Mouse (Mus musculus) spleen, postnatal 10 days (tissue): ENCODE results near the gene Bdnf.
A peak's percentile ranks its signal among the peaks of the same experiment; 100 is the strongest.

Experiments
- DNase-seq, 2 experiments: peaks; one replicate each; pipeline ENCODE4 v3.0.0; 2021 to 2022; ENCODE audit warnings: low spot score in 2 of 2

Bdnf gene

DNA sequence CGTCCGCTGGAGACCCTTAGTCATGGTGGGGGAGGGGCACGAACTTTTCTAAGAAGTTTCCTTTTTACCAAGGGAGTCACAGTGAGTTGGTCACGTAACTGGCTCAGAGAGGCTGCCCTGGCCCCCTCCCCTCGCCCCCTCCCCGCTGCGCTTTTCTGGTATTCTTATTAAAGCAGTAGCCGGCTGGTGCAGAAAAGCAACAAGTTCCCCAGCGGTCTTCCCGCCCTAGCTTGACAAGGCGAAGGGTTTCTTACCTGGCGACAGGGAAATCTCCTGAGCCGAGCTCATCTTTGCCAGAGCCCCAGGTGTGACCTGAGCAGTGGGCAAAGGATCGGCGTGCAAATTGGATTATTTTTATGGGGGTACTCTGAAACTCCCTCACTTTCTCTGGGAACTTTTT lies at the start of gene Bdnf:
Bdnf (plus strand) TSS at position 169 of the 400 bp plus-strand sequence.
- DNase-seq, result no peak

DNA sequence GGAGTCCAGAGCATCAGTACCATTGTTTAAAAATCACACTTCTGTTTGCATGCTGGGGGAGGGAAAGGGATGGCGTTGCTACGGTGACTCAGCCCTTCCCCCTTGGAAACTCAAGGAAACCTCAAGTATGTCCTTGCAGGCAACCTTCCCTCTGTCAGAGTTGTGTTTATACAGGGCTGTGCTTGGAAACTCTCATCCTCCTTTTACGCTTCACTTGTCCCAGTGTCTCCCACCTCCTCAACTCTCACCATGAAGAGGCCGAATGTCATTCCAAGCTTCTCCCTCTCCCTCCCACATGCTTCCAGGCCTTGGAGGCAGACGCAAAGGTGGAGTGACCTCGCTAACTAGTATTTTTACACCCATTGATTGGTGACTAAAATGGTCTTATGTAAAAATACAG lies 47.6 kb upstream of the Bdnf start:
- DNase-seq, result no peak

DNA sequence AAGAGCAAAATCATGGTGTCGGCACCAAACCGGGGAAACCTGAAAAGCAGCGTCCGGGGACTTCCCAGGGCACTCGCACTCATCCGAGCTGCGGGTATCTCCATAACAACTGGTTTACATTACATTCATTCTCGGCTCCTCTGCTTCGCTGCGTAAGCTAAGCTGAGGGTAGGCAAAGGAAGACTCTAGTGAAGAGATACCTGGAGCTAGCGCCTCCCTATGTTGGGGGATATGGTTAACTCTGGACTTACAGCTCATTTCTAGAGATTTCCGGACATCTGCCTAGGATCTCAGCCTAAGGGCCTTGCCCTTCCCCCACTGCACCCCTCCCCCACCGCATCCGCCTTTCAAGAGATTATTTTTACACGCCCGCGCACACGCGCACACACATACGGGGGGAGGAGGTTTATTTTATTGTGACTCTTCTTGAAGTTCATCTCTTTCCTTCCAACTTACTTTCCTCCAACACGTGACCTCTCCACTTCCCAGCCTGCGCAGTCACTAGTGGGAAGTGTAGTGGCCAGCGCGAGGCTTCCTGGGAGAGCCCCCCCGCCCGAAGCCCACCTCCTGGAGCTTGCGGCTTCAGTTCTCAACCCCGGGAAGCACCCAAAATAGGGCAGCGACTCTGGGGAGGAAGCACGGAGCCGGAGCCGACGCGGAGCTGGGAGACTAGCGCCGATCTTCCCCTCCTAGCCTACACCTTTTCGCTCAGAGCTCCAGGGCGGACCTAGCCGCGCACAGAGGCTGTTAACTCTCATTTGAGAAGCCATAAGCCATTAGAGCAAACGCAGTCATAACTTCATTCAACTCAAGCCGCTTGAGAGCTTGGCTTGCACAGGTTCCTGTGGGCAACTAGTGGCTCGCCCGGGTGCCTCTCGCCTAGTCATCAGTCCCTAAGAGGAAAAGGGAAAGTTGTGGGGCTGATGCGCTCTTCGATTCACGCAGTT lies 718 bp upstream of the Bdnf start:
- no peak for DNase-seq

DNA sequence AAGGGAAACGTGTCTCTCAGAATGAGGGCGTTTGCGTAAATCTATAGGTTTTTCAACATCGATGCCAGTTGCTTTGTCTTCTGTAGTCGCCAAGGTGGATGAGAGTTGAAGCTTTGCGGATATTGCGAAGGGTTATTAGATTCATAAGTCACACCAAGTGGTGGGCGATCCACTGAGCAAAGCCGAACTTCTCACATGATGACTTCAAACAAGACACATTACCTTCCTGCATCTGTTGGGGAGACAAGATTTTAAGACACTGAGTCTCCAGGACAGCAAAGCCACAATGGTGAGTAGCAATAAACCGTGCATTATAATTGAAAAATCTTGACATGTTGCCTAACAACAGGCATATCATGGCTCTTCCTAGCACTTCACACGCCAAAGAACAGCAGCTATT lies 551 bp downstream of the Bdnf start:
- DNase-seq, result no peak

DNA sequence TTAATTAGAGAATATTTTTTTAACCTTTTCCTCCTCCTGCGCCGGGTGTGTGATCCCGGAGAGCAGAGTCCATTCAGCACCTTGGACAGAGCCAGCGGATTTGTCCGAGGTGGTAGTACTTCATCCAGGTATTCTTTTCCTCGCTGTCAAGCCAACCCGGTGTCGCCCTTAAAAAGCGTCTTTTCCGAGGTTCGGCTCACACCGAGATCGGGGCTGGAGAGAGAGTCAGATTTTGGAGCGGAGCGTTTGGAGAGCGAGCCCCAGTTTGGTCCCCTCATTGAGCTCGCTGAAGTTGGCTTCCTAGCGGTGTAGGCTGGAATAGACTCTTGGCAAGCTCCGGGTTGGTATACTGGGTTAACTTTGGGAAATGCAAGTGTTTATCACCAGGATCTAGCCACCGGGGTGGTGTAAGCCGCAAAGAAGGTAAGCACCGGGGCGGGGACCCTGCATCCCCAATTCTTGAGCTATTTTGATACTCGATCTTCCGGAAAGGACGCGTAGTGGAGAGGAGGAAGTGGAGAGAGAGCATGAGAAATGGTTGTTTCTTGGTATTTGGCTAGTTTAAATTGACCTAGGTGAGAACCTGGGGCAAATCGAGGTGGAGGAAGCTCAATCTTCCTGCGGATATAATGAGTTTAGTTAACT lies 1.6 kb downstream of the Bdnf start:
- peak in 1 of 2 experiments; percentile 32 for DNase-seq

DNA sequence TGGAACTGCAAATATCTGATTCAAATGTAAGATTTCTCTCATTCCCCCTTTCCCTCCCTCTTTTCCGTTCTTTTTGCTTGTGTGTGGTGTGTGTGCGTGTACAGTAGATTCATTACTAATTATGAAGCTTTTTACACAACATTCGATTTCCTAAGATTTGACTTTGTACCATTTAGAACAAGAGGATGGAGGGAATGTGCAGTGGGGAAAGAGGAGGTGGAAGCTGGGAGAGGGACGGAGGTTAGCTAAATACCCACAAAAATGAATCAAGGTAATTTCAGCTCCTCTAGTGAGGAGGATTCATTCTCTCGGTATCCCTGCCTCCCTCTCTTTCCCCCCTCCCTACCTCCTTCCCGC lies 2.1 kb downstream of the Bdnf start:
- no peak for DNase-seq

DNA sequence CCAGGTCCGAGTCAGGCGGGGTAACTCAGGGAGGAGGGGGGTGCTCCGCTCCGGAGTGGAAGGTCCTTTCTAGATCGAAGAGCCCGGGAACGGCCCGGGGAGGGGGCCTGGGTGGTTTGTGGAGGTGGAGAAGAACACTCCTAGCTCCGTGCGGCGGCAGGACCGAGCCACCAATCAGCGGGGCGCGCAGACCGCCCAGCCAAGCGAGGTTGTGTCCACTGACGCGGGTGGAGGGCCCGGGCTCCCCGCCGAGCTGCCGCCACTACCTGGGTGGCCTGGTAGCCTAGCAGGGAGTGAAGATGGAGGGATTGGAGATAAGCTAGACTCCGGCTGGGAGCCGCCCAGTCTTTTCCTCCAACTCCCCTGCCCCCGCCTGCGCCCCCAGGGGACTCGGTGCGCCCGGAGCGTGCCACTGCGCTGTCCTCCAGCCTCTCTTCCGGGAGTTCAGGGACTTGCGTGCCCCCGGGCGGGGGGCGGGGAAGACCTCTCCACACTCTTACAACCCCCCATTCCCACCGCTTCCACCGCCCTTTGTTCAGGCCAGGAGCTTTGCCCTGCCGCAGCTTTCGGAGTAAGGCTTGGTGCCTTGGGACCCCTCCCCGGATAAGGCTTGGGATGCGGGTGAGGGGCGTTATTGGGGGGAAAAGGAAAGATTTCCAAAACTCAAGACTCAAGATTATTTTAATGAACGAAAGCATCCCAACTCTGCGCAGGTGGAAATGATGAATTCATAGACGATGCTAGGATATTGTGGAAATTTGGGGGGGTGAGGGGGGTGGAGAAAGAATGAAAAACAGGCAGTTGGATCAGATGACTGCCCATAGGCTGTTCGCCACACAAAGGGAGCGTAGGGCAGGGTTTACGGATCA lies 3.0 kb downstream of the Bdnf start:
- DNase-seq, result no peak

DNA sequence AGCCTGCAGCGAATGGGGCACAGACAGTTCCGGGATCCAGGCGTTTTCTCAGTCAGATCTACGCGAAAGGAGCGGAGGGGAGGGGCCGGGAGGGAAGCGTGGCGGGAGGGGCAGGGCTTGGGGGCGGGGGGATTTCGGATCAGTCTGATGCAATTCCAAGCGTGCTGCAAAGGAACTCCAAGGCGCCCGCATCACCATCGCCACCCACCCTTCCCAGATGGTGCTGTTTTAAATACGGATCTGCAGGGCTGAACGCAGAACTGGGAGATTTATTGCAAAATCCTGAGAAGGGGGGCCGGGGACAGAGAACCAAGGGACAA lies 3.5 kb downstream of the Bdnf start:
- DNase-seq, result no peak

DNA sequence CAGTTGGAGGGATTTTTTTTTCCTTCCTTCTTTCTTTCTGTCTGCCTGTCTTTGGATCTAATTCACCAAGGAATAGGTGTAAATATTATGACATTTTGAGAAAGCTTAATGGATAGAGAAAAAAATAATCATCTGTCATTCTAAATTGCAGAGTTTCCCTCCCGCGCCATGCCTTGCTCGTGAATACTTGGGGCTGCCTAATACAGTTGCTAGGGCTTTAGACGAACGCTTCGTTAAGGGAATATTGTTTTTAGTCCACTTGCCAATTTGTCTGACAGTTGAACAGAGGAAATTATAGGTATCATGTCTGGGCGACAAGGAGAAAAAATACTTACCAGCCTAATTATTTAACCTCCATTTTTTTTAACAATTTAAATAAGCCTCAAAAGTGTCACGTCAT lies 4.0 kb downstream of the Bdnf start:
- DNase-seq, result no peak

DNA sequence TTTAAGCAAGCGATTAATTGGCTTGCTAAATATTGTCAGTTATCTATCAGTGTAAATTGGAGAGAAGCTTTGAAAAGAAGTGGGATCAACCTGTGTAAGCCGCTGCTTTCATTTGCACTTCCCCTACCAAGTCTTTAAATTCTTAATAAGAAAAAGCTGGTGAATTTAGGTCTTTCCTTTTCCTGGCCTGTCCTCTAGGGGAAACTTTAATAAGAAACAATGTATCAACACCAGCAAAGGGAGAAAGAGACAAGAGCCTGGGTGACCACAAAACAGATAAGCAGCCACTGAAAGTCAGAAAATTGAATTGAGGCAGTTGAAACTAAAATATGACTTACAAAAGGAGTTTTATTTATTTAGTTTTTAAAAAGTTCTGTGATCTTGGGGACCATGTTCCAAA lies 4.9 kb downstream of the Bdnf start:
- no peak for DNase-seq

DNA sequence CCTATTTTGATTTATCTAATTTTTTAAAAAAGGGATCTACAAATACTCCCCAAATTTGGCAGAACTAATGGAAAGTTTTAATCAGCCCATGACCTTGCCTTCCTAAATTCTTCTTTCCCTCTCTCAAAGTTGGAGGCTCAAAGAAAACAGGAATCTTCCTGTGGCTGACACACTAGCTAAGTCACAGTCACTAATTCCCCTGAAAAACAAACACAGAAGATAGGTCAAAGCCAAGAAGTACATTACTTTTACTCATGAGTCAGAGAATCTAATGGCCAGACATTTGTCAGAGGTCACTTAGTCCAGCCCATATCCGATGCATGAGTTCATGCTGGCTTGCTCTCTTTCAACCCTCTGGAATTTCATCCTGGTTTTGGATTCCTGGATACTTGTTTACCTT lies 6.6 kb downstream of the Bdnf start:
- no peak for DNase-seq

DNA sequence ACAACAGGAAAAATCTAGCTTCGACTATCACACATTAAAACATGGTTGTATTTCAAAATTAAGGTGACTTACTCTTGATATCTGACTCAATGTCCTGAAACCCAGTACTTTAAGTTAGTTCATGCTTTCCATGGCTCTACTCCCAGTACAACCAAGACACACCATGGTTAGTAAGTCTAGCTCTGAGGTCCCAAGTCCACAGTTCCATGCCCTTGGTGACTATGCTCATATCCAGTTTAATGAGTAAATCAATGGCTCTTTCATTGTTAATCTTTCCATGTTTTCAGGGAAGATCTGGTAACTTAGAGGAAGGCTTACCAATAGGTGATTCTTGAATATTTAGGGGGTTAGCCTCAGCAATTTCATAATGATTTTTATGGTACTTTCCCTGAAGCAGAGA lies 14.2 kb downstream of the Bdnf start:
- DNase-seq, result no peak

DNA sequence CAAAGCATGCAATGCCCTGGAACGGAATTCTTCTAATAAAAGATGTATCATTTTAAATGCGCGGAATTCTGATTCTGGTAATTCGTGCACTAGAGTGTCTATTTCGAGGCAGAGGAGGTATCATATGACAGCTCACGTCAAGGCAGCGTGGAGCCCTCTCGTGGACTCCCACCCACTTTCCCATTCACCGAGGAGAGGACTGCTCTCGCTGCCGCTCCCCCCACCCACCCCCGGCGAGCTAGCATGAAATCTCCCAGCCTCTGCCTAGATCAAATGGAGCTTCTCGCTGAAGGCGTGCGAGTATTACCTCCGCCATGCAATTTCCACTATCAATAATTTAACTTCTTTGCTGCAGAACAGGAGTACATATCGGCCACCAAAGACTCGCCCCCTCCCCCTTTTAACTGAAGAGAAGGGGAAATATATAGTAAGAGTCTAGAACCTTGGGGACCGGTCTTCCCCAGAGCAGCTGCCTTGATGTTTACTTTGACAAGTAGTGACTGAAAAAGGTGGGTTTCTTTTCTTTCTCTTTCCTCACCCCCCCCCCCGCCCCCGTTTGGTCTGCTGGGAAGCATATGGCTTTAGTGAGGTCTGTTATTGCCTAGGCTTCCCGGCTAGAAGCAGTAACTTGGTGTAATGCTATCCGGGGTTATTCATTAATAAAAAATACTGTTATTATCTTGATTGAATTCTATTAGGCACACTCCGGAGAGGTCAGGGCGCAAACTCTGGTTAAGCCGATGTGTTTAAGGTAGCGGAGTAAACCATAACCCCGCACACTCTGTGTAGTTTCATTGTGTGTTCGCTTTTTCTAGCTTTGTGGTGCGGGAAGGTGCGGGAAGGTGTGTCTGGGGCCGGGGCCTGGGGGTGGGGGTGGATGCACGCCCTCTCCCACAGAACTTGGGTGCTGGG lies 18.0 kb downstream of the Bdnf start:
- DNase-seq, result no peak

DNA sequence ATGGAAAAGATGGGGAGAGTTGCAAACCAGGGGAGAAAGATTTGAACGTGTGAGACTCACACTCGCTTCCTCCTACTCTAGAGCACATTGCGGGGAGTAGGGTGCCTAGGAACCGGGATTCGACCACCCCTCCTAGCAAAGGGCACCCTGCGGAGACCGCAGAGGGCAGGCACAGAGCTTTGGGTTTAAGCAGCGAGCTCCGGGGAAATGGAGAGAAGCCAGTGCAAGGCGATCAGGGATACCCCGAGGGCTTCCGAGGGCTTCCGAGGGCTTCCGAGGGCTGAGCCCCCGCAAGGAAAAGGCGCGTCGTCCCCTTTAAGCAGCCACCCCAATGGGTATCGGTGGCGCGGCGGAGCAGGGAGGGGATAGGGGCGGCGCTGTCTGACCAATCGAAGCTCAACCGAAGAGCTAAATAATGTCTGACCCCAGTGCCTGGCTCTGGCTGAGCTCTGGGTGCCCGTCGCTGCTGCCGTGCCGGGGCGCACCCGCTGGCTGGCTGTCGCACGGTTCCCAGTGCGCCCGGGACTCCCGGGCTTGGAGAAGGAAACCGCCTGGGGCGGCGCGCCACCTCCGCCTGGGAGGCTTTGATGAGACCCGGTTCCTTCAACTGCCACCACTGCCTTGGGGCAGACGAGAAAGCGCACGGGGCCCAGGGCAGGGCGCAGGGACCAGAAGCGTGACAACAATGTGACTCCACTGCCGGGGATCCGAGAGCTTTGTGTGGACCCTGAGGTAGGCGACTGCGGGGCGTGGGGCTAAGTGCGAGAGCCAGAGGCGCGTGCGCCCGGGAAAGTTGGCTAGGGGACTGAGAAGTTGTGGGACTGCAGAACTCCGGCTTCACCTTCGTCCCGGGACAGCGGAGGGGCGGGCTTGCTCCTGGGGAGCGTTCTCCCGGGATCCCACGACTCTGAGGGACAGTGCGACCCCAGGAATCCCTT lies 18.9 kb downstream of the Bdnf start:
- DNase-seq, result no peak

DNA sequence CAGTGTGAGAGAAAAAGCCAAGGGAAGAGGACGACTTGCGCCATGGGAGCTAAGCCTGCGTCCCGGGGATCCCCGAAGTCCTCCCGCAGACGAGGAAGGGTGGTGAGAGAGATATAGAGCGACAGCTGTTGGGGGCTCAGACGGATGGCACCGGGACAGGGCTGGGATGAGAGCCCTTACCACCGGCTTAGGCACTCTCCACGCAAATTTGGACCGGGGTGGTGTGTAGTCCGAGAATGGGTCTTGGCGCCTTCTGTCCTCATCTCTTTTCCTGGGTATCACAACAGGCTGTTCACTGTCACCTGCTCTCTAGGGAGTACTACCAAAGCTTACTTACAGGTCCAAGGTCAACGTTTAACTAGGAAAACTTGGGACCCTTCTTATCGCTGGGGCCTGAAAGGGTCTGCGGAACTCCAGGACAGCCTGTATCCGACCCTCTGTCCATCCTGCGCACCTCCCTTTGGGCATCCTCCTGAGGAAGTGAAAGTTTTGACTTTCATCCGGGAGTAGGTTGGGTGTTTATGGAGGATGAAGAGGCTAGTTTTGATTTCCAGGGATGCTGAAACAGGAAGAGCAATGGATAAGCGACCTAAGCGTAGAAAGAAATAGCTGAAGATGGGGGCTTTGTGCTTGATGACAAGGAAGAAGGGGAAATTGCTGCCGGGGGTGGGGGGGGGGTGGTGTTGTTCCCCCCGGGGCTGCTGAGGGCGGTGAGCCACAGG lies 19.8 kb downstream of the Bdnf start:
- DNase-seq, result no peak

DNA sequence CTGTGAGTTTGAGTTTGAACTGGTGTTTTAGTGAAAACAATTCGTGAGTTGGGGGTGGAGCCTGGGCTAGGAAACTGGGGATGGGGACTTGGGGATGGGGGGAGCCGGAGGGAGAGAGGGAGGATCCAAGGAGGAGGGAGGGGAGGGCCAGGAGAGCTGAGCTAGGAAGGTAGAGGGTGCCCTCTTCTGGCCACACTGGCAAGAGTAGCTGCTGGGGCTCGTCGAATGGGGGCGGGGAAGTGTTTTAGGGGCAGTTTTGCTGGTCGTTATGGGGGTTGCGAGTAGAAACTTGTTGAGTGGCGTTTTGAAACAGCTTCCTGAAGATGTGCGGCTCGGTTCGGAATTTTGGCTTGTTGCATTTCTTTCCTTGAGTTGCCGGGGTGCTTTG lies 20.3 kb downstream of the Bdnf start:
- DNase-seq, result no peak

DNA sequence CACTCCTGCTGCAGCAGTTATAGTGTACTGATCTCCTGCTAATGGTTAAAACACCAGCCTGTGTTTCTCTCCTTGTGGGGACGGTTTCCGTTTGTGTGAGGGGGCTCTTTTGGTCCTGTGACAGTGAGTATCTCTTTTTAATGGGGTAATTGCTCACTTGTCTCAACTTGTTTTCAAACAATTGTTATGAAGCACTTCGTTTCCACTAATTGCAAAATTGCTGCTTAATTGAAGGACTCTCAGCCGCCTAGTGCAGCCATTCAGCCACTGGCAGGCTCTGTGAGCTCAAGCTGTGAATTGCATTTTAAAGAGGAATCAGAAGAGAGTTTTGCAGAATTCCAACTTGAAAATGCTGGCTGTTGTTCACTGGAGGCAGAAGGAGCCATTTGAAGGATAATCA lies 22.7 kb downstream of the Bdnf start:
- DNase-seq, result no peak

DNA sequence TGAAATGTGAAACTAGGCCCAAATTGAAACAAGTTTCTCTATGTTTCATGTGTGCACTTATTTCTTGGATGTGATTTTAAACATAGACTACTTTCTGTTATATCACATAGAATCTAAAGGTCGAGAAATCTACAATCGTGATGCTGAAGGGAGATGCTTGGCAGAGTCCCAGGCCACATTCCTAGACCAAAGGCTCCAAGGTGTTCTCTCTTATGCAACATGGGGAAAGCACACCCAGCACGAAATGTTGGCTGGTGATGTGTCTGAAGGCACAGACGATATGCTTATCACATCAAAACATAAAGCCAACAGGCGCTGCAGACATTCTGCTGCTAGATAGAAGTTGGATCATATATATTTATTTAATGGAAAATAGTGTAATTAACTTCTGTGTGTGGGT lies 25.8 kb downstream of the Bdnf start:
- no peak for DNase-seq

DNA sequence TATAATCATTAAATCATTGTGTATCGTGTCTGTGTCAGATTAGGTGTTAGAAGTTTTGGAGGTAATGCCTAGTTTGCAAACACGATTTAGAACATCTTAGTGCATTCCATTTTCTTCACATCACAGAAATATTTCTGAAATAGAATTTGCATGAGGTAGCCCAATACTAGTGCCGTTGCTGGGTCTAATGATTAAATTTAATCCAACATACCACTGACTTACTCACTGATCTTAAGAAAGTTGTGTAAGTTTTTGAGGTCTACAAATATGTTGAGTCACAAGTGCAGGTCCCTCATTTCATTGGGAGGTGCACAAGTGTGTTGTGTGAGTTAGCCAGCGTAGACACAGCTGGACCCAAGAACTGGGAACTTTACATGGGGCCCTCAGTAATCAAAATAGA lies 29.1 kb downstream of the Bdnf start:
- no peak for DNase-seq

DNA sequence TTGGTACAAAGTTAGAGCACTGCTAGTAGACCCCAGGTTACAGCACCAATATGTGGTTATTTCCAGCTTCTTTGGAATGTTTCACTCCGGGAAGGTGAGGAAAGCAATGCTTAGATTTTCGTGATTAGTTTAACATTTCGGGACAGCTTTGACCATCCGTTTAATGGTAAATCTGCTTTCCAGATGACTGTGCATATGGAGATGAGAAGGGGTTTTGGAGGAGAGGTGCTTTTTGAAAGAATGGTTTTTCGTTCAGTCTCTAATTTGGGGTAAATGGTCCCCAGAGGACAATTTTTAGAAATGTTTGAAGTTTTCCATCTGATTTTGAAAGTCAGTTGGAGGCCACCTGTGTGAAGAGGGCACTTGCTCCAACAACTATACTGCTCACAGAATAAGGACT lies 29.6 kb downstream of the Bdnf start:
- no peak for DNase-seq
